Mouse (Mus musculus) ES-E14 (cell line): ENCODE measurements around the gene Sgip1. TPM values are rescaled to one million over a fixed set of nuclear protein-coding genes. Genes with fewer than 3 reads are reported as not detected.
A peak's percentile ranks its signal among the peaks of the same experiment; 100 is the strongest.

Experiments used
- DNase-seq: peaks from one replicate; pipeline ENCODE4 v3.0.0-alpha.2; 2013; ENCODE audit warnings: low read depth, low spot score
- H3K27ac ChIP-seq: 2 replicates; pipeline ENCODE4 v1.5.1; 2012; ENCODE audit warnings: low read depth, mild to moderate bottlenecking, low read length, moderate library complexity, mixed read lengths; ENCODE audit not compliant: poor library complexity, insufficient read depth, severe bottlenecking
- H3K36me3 ChIP-seq: 2 replicates; pipeline ENCODE4 v1.6.1; 2012; ENCODE audit warnings: mild to moderate bottlenecking, low read length, moderate library complexity, mixed read lengths; ENCODE audit not compliant: control insufficient read depth, poor library complexity, insufficient read depth, severe bottlenecking
- H3K4me1 ChIP-seq, 2 experiments: fragments of 150-350 bp in 1 of 2; sonication (generic) in 1 of 2; 2 replicates each; pipeline ENCODE4 v1.6.1; 2012; ENCODE audit warnings: low read length in 2 of 2, mild to moderate bottlenecking in 1 of 2, mixed read lengths in 1 of 2; ENCODE audit not compliant: control insufficient read depth in 2 of 2, insufficient read depth in 2 of 2, poor library complexity in 1 of 2
- H3K4me3 ChIP-seq, 2 experiments: fragments of 150-350 bp in 1 of 2; sonication (generic) in 1 of 2; 2 replicates each; pipeline ENCODE4 v1.5.1; 2012; ENCODE audit warnings: low read length in 2 of 2, low read depth in 1 of 2, mild to moderate bottlenecking in 1 of 2, mixed read lengths in 1 of 2; ENCODE audit not compliant: insufficient read depth in 1 of 2, poor library complexity in 1 of 2, severe bottlenecking in 1 of 2
- H3K9ac ChIP-seq: 2 replicates; pipeline ENCODE4 v1.6.1; 2012; ENCODE audit warnings: low read depth, mild to moderate bottlenecking, low read length, mixed read lengths; ENCODE audit not compliant: poor library complexity, insufficient read depth, severe bottlenecking
- H3K9me3 ChIP-seq: fragments of 150-350 bp; sonication (generic); 2 replicates; pipeline ENCODE4 v1.6.1; 2012; ENCODE audit warnings: low read depth, mild to moderate bottlenecking, low read length; ENCODE audit not compliant: control insufficient read depth, insufficient read depth
- CHD2 ChIP-seq: IDR thresholded peaks from 2 replicates; pipeline ENCODE4 v1.6.1; 2014; ENCODE audit warnings: mild to moderate bottlenecking, low read depth, low read length, inconsistent platforms
- HCFC1 ChIP-seq: IDR thresholded peaks from 2 replicates; pipeline ENCODE4 v1.6.1; 2012; ENCODE audit warnings: low read length, inconsistent platforms, borderline replicate concordance; ENCODE audit not compliant: insufficient read depth
- MAFK ChIP-seq: IDR thresholded peaks from 2 replicates; pipeline ENCODE4 v1.6.1; 2014; ENCODE audit warnings: mild to moderate bottlenecking, low read depth, low read length, inconsistent platforms; ENCODE audit not compliant: insufficient read depth
- ZC3H11A ChIP-seq: IDR thresholded peaks from 2 replicates; pipeline ENCODE4 v1.6.1; 2012; ENCODE audit warnings: low read depth, mild to moderate bottlenecking, inconsistent platforms, low read length, borderline replicate concordance
- ZNF384 ChIP-seq: IDR thresholded peaks from 2 replicates; pipeline ENCODE4 v1.6.1; 2012; ENCODE audit warnings: low read depth, low read length, inconsistent platforms
- in situ Hi-C, 2 experiments: fragments of 600-800 bp; cut with MboI; formaldehyde crosslinking; loops; one replicate each; pipeline ENCODE4 v1.15.1; 2025; ENCODE audit warnings: low sequenced_read_pairs in 2 of 2, inconsistent platforms in 1 of 2; ENCODE audit not compliant: unreplicated experiment in 2 of 2
- total RNA-seq: library from RNA; depleted of rRNA; stranded (reverse); fragments of 300-350 nt; gene quantifications from 2 replicates; pipeline ENCODE4 v1.2.3, GENCODE M21; 2012

Gene Sgip1
- total RNA-seq, 1 experiment = 0.62 TPM

DNA sequence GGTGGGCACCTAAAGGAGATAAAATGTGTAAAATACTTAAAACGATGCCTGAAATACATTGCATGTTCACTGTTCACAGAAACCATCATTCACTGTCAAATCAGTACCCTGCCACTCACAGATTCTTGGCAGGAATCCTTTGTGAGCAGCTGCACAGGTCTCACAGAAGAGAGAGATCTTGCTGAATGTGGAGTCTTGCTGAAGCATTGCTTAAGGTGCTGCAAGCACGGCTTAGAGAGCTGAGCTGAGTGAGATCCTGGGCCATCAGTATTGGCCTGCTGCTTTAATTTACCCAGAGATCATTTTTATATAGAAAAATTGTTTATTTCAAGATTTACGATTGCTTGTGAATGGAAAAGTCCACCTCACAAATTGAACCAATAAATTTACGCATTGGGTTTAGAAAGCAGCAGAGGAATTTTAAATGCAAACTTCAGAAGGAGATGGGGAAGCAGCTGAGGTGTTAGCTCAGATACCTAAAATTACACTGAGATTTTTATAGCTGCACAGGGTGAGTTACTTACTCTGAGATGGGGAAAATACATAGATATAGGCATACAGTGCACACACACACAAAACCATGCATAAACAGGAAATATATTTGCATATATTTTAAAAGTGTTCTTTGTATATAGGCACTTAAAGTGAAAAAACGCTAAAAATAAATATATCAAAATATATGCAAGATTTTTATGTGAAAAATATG, 23.8 kb upstream of the Sgip1 start:
- in situ Hi-C loops = no loop called here
- Histone ChIP-seq H3K36me3 (no peaks in the 10 kb centered on the region), H3K4me1 (no peaks in the 10 kb centered on the region), H3K4me3 (no peak overlapping the region), H3K27ac (no peak overlapping the region), H3K9ac (no peak overlapping the region), H3K9me3 (no peaks in the 10 kb centered on the region)
- TF ChIP-seq CHD2 (no peak), HCFC1 (no peak), ZC3H11A (no peak), MAFK (no peak), ZNF384 (no peak)
- DNase-seq = no peak

DNA sequence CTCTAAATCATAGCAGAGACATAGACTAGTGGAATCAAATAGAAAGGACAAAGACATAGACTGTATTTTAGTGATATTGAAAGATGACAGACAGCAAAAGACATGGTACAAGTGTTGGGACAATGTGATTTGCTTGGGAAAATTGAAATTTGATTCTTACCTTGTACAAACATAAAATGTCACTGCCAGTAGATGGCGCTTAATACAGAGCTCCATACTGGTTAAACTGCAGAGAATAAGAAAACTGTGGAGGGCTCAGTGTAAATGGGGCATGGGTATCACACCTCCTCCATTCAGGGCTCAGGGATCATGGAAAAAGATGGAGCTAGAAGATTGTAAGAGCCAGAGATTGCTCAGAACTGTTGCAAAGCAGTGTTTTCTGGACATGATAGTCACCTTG, 21.6 kb upstream of the Sgip1 start:
- TF ChIP-seq ZC3H11A (no peak), HCFC1 (no peak), MAFK (no peak), CHD2 (no peak), ZNF384 (no peak)
- no peak overlapping the region for H3K9ac ChIP-seq
- H3K9me3 ChIP-seq = no peaks in the 10 kb centered on the region
- no peak overlapping the region for H3K4me3 ChIP-seq
- no peaks in the 10 kb centered on the region for H3K4me1 ChIP-seq
- no peaks in the 10 kb centered on the region for H3K36me3 ChIP-seq
- in situ Hi-C loops = no loop called here
- H3K27ac ChIP-seq = no peak overlapping the region
- DNase-seq = peak; percentile 9

DNA sequence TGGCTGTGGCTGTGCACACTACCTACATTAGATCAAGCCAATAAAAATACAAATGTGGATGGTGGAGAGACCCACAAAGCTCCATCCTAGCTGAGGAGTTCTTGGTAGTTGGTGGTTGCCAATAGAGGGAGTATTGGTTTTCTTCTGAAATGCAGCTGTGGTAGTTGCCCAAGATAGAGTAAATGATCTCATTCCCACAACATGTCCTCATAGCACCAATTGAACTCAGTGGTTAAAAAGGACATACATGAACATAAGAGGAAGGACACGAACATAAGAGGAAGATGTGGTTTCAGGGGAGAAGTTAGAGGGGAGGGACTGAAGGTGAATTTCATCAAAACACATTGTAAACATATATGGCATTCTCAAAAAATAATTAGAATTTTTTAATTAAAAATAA, 21.1 kb upstream of the Sgip1 start:
- Histone ChIP-seq H3K9me3 (no peaks in the 10 kb centered on the region), H3K9ac (no peak overlapping the region), H3K36me3 (no peaks in the 10 kb centered on the region), H3K4me1 (no peaks in the 10 kb centered on the region), H3K27ac (no peak overlapping the region), H3K4me3 (no peak overlapping the region)
- in situ Hi-C loops = no loop called here
- no peak for TF ChIP-seq ZNF384
- TF ChIP-seq HCFC1 = no peak
- TF ChIP-seq MAFK = no peak
- TF ChIP-seq ZC3H11A = no peak
- no peak for TF ChIP-seq CHD2
- no peak for DNase-seq

DNA sequence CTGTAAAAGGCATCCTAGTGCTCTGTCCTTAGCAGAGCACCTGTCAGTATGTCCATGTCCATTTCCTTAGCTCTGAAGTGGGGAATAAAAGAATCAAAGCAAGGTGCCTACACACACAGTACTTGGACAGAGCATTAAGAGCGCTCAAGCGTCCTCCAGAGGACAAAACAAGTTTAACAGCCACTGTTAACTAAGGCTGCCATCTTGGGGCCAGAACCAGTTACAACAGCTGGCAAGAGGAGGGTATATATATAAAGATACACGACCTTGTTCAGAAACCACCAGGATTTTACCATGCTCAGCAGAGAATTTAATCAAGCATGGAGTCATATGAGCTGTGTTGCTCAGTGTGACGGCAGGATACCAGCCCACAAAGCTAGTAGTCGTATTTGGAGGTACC, 16.7 kb upstream of the Sgip1 start:
- peak; percentile 16 for DNase-seq
- no peak overlapping the region for H3K27ac ChIP-seq
- H3K4me3 ChIP-seq = no peak overlapping the region

DNA sequence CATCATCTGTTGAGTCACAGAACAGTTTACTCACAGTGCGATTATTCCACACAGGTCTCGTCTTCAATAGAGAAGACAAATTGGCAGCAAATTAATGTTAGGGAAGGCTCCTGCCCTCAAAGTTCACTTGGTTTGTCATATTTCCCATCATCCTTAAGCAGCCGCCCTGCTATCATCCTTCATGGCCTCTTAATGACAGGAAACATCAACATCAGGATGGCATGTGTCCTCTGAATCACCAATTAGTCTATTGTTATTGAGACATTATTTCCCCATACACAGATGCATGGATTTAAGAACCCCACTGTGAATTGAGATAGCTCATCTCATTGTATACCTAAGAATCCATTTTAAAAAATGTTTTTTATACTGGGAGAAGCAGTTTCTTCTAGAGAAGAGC, 10.1 kb upstream of the Sgip1 start:
- no peak for DNase-seq
- H3K27ac ChIP-seq = no peak overlapping the region
- H3K9me3 ChIP-seq = no peaks in the 10 kb centered on the region
- TF ChIP-seq CHD2 (no peak), ZC3H11A (no peak), ZNF384 (no peak), HCFC1 (no peak), MAFK (no peak)
- H3K4me1 ChIP-seq = no peaks in the 10 kb centered on the region
- H3K36me3 ChIP-seq = no peaks in the 10 kb centered on the region
- H3K9ac ChIP-seq = no peak overlapping the region
- in situ Hi-C loops = no loop called here
- H3K4me3 ChIP-seq = no peak overlapping the region

More for the DNA sequence above, 16.7 kb upstream of the Sgip1 start:
- TF ChIP-seq CHD2 = no peak
- in situ Hi-C loops = no loop called here
- Histone ChIP-seq H3K4me1 (no peaks in the 10 kb centered on the region), H3K9ac (no peak overlapping the region), H3K9me3 (no peaks in the 10 kb centered on the region), H3K36me3 (no peaks in the 10 kb centered on the region)
